Mouse (Mus musculus) liver, embryonic 16.5 days (tissue): ENCODE data around the gene Maco1. TPM values are rescaled to one million over a fixed set of nuclear protein-coding genes. Genes with fewer than 3 reads are reported as not detected.
A peak's percentile ranks its signal among the peaks of the same experiment; 100 is the strongest.
"Not testable (repeated sequence)": the region's sequence is repeated elsewhere in the genome, so short reads cannot be mapped to it uniquely, and the experiment has no call there.

Source experiments
- ATAC-seq: fragments of 200-750 bp; cut with Nextera tagmentation; 2 replicates; pipeline ENCODE4 v1.8.0; 2017; ENCODE audit warnings: low read depth, mild to moderate bottlenecking, moderate number of reproducible peaks, moderate library complexity
- H3K27ac ChIP-seq: fragments of 300-500 bp; sonication (generic); 2 replicates; pipeline ENCODE4 v1.5.1; 2014; ENCODE audit warnings: mild to moderate bottlenecking, low read length
- H3K27me3 ChIP-seq: fragments of 300-500 bp; sonication (generic); 2 replicates; pipeline ENCODE4 v1.6.1; 2014; ENCODE audit warnings: low read depth, low read length, mixed read lengths; ENCODE audit not compliant: control insufficient read depth, insufficient read depth
- H3K36me3 ChIP-seq: fragments of 300-500 bp; sonication (generic); 2 replicates; pipeline ENCODE4 v1.6.1; 2014; ENCODE audit warnings: mild to moderate bottlenecking; ENCODE audit not compliant: control insufficient read depth, insufficient read depth
- H3K4me1 ChIP-seq: fragments of 300-500 bp; sonication (generic); 2 replicates; pipeline ENCODE4 v1.6.1; 2014; ENCODE audit warnings: low read depth, low read length, mixed read lengths; ENCODE audit not compliant: control insufficient read depth
- H3K4me2 ChIP-seq: fragments of 300-500 bp; sonication (generic); 2 replicates; pipeline ENCODE4 v1.6.1; 2014; ENCODE audit warnings: low read depth, low read length, mixed read lengths
- H3K4me3 ChIP-seq: fragments of 300-500 bp; sonication (generic); 2 replicates; pipeline ENCODE4 v1.5.1; 2014; ENCODE audit warnings: low read depth, mild to moderate bottlenecking, low read length
- H3K9ac ChIP-seq: fragments of 300-500 bp; sonication (generic); 2 replicates; pipeline ENCODE4 v1.6.1; 2014; ENCODE audit warnings: low read depth, low read length
- H3K9me3 ChIP-seq: fragments of 300-500 bp; sonication (generic); replicated peaks from 2 replicates; pipeline ENCODE4 v1.6.1; 2016; ENCODE audit warnings: low read length; ENCODE audit not compliant: control insufficient read depth
- WGBS: fragments of 180-500 bp; shearing (Covaris S2); extraction: QIAGEN DNeasy Blood & Tissue Kit; methylation state at CpG from one replicate; pipeline ENCODE4 v1.1.7; 2014; ENCODE audit not compliant: insufficient replicate concordance; 5-methylcytosine and 5-hydroxymethylcytosine counted together
- polyA plus RNA-seq: library from polyadenylated mRNA; unstranded; fragments of >200 nt; fragmentation: Nextera tagmentation; extraction: Ambion mirVana; gene quantifications from 2 replicates; pipeline ENCODE4 v1.2.1, GENCODE M21; 2015

Gene Maco1
- polyA plus RNA-seq, 1 experiment from 2014 or later, result 16.8 TPM

DNA sequence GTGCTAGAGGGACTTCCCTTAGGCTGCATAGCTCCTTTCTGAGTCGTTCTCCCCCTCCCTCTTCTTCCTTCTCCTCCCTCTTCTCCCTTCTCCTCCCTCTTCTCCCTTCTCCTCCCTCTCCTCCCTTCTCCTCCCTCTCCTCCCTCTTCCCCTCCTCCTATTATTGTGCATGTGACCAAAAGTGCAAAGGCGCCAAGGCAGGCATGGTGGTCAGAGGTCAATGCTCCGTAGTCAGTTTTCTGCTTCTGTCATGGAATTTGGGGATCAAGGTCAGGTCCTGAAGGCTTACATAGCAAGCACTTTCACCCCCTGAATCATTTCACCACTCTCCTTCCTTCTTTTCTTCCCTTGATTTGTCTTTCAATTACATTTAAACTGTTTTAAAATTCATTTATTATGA lies 54.3 kb downstream of the Maco1 start:
- 56% methylated on average over 3 of the region's 3 CpGs for WGBS
- Histone ChIP-seq H3K4me1 (peaks cover 8% of the 10 kb centered on the region), H3K36me3 (peaks cover 11% of the 10 kb centered on the region), H3K9me3 (no peaks in the 10 kb centered on the region), H3K27me3 (no peaks in the 10 kb centered on the region), H3K27ac (no peak overlapping the region), H3K9ac (no peak overlapping the region), H3K4me2 (no peak overlapping the region), H3K4me3 (no peak overlapping the region)
- no peak for ATAC-seq

DNA sequence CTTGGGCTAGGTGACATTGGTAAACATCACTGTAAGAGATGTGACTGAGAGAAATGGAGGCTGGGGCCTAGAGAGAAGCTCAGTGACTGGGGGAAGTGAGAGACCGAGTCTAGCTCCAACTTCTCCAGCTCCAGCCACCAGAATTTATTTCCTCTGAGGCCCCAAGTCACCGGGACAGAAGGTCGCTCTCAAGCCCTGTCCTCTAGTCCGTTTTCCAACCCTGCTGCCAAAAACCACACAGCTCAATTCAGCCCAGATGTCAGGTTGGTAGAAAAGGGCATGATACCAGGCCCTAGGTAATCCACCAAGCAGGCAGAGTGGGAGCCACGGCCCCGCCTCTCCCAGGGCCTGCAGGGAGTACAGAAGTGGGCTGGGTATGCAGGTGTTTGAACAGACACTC lies 55.5 kb downstream of the Maco1 start:
- Histone ChIP-seq H3K9me3 (no peaks in the 10 kb centered on the region), H3K4me2 (no peak overlapping the region), H3K4me3 (no peak overlapping the region), H3K9ac (no peak overlapping the region), H3K36me3 (no peaks in the 10 kb centered on the region; the same call in none of the 2 replicates), H3K4me1 (peaks cover 8% of the 10 kb centered on the region), H3K27ac (no peak overlapping the region), H3K27me3 (no peaks in the 10 kb centered on the region)
- 67% methylated on average over 6 of the region's 6 CpGs for WGBS
- ATAC-seq, result no peak

DNA sequence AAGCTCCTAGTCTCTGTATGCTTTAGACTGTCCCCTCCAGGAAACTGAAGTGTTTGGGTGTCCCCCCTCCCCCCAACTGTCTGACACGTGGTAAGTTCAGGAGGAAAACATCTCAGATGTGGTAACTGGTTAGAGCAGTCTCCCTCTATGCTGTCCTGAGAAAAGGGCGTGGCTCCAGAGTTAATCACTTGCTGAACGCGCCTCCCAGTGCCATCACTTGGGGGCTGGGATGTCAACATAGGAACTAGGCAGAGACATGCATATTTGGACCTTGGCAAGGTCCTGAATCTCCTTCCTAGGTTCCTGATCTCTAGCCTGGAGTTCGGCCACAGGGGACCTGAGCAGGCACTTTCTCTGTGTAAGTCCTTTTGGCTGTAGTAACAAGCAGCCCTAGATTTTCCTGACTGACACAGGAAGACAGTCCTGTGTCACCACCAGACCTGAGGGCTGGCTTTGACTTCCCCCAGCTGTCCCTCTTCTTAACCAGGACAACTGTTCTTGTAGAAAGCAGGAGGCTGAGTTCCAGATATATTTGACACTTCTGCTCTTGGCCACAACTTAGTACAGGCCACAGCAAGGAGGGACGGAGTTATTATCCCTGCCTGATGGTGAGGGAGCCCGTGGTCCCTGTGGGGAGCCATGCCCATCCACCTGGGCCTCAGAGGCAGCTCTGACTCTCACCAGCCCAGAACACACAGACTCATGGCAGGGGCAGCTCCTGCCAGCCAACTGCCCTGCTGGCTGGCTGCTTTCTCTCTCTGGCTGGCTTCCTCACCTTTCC lies 56.4 kb downstream of the Maco1 start:
- 26% methylated on average over 7 of the region's 7 CpGs for WGBS

DNA sequence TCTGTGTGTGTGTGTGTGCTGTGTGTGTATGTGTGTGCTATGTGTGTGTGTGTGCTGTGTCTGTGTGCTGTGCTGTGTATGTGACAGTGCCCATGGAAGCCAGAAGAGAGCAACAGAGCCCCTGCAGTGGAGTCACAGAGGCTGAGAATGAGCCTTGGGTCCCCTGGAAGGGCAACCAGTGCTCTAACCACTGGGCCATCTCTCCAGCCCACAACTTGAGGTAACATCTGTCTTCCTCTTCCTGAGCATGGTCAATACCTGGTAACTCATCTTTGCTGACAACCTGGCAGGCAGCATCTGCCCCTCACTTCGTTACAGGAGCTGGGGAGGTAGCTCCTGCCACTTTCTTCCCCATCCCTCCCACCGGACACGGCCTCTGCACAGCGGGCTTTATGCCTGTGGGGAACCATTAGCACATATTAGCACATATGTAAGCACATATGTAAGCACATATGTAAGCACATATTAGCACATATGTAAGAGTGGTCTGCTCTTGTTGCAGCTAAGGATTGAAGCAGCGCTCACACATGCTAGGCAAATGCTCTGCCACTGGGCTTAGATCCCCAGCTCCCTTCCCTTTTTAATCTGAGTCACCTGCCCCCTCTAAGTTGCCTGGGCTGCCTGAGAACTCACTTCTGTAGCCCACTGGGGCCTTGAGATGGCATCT lies 57.2 kb downstream of the Maco1 start:
- Histone ChIP-seq H3K9ac (no peak overlapping the region), H3K9me3 (no peaks in the 10 kb centered on the region), H3K27ac (no peak overlapping the region), H3K4me3 (no peak overlapping the region), H3K36me3 (no peaks in the 10 kb centered on the region), H3K27me3 (no peaks in the 10 kb centered on the region), H3K4me1 (peaks cover 8% of the 10 kb centered on the region), H3K4me2 (no peak overlapping the region)
- 64% methylated on average over 5 of the region's 5 CpGs for WGBS
- no peak for ATAC-seq

More for the DNA sequence above, 56.4 kb downstream of the Maco1 start:
- H3K4me3 ChIP-seq, result no peak overlapping the region
- H3K27ac ChIP-seq, result no peak overlapping the region
- H3K9ac ChIP-seq, result no peak overlapping the region
- no peak for ATAC-seq
- H3K9me3 ChIP-seq, result no peaks in the 10 kb centered on the region
- no peak overlapping the region for H3K4me2 ChIP-seq
- H3K4me1 ChIP-seq, result peaks cover 8% of the 10 kb centered on the region
- no peaks in the 10 kb centered on the region; the same call in 1 of the 2 replicates for H3K36me3 ChIP-seq
- no peaks in the 10 kb centered on the region for H3K27me3 ChIP-seq

DNA sequence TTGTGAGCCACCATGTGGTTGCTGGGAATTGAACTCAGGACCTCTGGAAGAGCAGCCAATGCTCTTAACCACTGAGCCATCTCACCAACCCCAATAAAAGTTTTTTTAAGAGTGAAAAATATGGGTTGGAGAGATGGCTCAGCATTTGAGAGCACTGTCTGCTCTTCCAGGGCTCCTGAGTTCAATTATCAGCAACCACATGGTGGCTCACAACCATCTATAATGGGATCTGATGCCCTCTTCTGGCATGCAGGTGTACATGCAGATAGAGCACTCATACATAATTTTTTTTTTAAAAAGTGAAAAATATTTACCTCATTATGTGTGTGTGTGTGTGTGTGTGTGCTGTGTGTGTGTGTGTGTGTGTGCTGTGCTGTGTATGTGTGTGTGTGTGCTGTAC lies 58.2 kb downstream of the Maco1 start:
- ATAC-seq, H3K9me3 ChIP-seq, H3K27ac ChIP-seq, H3K4me1 ChIP-seq, H3K27me3 ChIP-seq, H3K9ac ChIP-seq, H3K4me2 ChIP-seq, H3K36me3 ChIP-seq, H3K4me3 ChIP-seq: not testable (repeated sequence)

DNA sequence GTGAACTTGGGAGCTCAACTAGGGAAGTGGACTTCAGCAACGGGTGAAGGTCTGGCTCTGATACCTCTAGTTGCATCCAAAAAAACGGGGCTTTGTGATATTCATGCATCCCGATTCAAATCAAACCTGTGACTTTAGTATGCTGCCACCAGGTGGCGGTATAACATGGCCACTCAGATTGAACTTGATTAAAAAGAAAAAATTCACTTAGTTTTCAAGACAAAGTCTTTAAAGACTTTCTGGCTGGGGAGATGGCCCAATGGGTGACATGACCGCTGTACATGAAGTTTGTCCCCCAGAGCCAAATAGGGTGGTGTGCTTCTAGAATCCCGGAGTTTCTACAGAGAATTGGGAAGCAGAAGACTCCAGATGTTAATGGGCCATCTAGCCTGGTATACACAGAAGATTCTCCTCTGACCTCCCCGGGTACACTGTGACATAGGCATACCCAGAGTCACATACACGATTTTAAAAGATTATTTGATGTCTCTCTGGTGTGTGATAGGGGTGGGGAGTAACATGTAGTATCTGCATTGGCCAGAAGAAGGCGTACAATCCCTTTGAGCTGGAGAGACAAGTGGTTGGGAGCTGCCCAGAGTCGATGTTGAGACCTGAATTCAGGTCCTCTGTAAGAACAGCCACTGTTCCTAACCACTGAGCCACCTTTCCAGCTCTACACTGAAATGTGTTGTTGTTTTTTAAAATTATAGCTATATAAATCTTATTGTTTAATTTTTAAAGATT lies 59.8 kb downstream of the Maco1 start:
- WGBS, result 32% methylated on average over 10 of the region's 10 CpGs

DNA sequence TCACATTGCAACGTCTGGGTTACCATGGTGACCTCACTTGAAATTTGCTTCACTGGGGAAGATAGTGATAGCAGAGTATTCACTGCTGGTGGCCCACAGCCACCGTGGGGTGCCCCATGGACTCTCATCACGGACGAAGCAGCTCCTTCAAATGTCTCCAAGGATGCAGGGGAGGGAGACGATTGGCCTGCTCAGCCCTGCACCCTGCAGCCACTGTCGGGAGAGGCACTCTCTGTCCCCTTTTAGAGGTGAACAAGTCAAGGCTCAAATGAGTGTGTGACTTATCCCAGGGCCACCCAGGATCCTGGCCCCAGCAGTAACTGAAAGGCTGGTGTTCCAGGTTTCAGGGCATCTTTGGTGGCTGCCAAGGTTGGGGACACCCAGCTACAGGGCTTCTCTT lies 61.4 kb downstream of the Maco1 start:
- no peaks in the 10 kb centered on the region for H3K27me3 ChIP-seq
- H3K36me3 ChIP-seq, result no peaks in the 10 kb centered on the region
- no peak overlapping the region for H3K27ac ChIP-seq
- no peak overlapping the region for H3K4me3 ChIP-seq
- ATAC-seq, result no peak
- peaks cover 5% of the 10 kb centered on the region for H3K4me1 ChIP-seq
- H3K4me2 ChIP-seq, result no peak overlapping the region
- H3K9me3 ChIP-seq, result no peaks in the 10 kb centered on the region
- H3K9ac ChIP-seq, result no peak overlapping the region
- WGBS, result 57% methylated on average over 6 of the region's 6 CpGs

More for the DNA sequence above, 59.8 kb downstream of the Maco1 start:
- ATAC-seq, result no peak
- Histone ChIP-seq H3K27ac (no peak overlapping the region), H3K36me3 (no peaks in the 10 kb centered on the region), H3K4me3 (no peak overlapping the region), H3K4me2 (no peak overlapping the region), H3K9ac (no peak overlapping the region), H3K27me3 (no peaks in the 10 kb centered on the region), H3K9me3 (no peaks in the 10 kb centered on the region), H3K4me1 (peaks cover 8% of the 10 kb centered on the region)

DNA sequence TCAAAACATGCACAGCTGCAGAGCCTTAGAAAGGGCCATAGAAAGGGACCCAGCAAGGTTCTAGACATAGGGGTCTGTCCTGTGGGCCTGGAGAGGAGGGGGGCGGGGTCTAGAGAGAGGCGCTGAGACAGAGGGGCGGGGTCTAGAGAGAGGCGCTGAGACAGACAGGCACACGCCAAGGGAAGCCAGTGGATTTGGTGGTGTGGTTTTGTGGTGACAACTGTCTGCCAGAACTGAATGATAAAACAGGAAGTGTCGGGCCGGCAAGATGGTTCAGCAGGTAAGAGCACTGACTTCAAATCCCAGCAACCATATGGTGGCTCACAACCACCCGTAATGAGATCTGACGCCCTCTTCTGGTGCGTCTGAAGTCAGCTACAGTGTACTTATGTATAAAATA lies 66.2 kb downstream of the Maco1 start:
- WGBS, result 11% methylated on average over 10 of the region's 10 CpGs
- Histone ChIP-seq H3K4me3 (no peak overlapping the region), H3K9me3 (no peaks in the 10 kb centered on the region), H3K4me1 (no peaks in the 10 kb centered on the region; the same call in none of the 2 replicates), H3K36me3 (no peaks in the 10 kb centered on the region), H3K27me3 (no peaks in the 10 kb centered on the region), H3K4me2 (no peak overlapping the region), H3K9ac (no peak overlapping the region), H3K27ac (no peak overlapping the region)
- ATAC-seq, result peak; percentile 32; the same call in 1 of the 2 replicates

DNA sequence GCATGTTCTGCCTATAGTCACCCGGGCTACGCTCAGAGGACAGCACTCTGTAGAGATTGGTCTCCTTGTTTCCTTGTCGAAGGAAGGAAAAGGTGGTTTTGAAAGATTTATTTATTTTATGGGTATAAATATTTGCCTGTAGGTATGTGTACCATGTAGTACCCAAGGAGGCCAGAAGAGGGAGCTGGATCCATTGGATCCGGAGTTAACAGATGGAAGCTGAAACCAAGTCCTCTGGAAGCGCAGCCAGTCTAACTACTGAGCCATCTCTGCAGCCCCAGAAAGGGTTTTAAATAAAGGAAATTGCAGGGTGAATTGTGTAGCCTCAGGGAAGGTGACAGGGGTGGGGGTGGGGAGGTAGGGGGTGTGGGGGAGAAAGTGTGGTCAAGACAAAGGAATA lies 68.4 kb downstream of the Maco1 start:
- no peak for ATAC-seq
- Histone ChIP-seq H3K4me3 (no peak overlapping the region), H3K27ac (no peak overlapping the region), H3K36me3 (no peaks in the 10 kb centered on the region), H3K4me1 (peaks cover 2% of the 10 kb centered on the region), H3K9ac (no peak overlapping the region), H3K4me2 (no peak overlapping the region), H3K27me3 (no peaks in the 10 kb centered on the region), H3K9me3 (no peaks in the 10 kb centered on the region)
- WGBS, result 42% methylated on average over 5 of the region's 5 CpGs
